Mouse (Mus musculus): Measurements from ENCODE around the gene Ccdc12. TPM values are rescaled to one million over a fixed set of nuclear protein-coding genes. Genes with fewer than 3 reads are reported as not detected.
"Not testable (repeated sequence)": the region's sequence is repeated elsewhere in the genome, so short reads cannot be mapped to it uniquely, and the experiment has no call there.

The Ccdc12 gene
- polyA plus RNA-seq, 1 experiment from 2014 or later, result 123 TPM

GRCm38 (mm10) chr9:110681817-110682216, 25.5 kb downstream of the Ccdc12 start:
- Histone ChIP-seq H3K9ac (no peak overlapping the region), H3K9me3 (no peaks in the 10 kb centered on the region), H3K36me3 (peaks cover 3% of the 10 kb centered on the region), H3K27me3 (no peaks in the 10 kb centered on the region), H3K27ac (no peak overlapping the region), H3K4me1 (peaks cover 40% of the 10 kb centered on the region), H3K4me3 (no peak overlapping the region), H3K4me2 (no peak overlapping the region)
- 81% methylated on average over 9 of the region's 9 CpGs for WGBS
- ATAC-seq (ENCODE audit: insufficient number of reproducible peaks, insufficient read depth, low FRiP score, low TSS enrichment, low read depth), result no peak

- Histone ChIP-seq H3K36me3 (peaks cover 3% of the 10 kb centered on the region), H3K27ac (no peak overlapping the region), H3K4me3 (no peak overlapping the region), H3K4me2 (no peak overlapping the region), H3K9ac (no peak overlapping the region), H3K27me3 (no peaks in the 10 kb centered on the region), H3K9me3 (no peaks in the 10 kb centered on the region), H3K4me1 (peaks cover 42% of the 10 kb centered on the region)
- no peak for ATAC-seq (ENCODE audit: insufficient number of reproducible peaks, insufficient read depth, low FRiP score, low TSS enrichment, low read depth)
- 49% methylated on average over 5 of the region's 5 CpGs for WGBS
These were observed 26.0 kb downstream of the Ccdc12 start for GRCm38 (mm10) chr9:110682255-110682654.

DNA sequence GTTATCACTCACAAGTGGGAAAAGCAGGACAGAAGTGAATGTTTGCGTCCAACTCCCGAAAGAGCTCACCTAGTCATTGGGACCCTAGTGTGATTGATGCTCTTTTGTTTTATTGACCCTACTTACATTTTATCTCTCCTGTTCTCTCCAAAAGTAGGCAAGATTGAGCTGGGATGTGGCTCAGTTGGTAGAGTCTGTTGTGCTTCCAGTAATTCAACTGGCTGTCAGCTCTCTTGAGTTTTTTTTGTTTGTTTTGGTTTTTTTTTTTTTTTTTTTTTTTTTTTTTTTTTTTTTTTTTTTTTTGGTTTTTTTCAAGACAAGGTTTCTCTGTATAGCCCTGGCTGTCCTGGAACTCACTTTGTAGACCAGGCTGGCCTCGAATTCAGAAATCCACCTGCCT, 26.4 kb downstream of the Ccdc12 start:
- H3K36me3 ChIP-seq; H3K27ac ChIP-seq; H3K4me2 ChIP-seq; H3K27me3 ChIP-seq; H3K9me3 ChIP-seq; H3K9ac ChIP-seq; ATAC-seq (ENCODE audit: insufficient number of reproducible peaks, insufficient read depth, low FRiP score, low TSS enrichment, low read depth); H3K4me3 ChIP-seq: not testable (repeated sequence)
- 90% methylated on average over 3 of the region's 3 CpGs for whole genome bisulfite sequencing
- peaks cover 44% of the 10 kb centered on the region for H3K4me1 ChIP-seq

- Histone ChIP-seq H3K36me3 (peaks cover 3% of the 10 kb centered on the region), H3K9me3 (no peaks in the 10 kb centered on the region), H3K4me3 (no peak overlapping the region), H3K9ac (no peak overlapping the region; the same call in 1 of the 2 replicates), H3K4me1 (peaks cover 44% of the 10 kb centered on the region), H3K27ac (peak overlapping the region; percentile 66), H3K27me3 (no peaks in the 10 kb centered on the region), H3K4me2 (0 out of 2 replicates have a peak overlapping the region, but pooled peaks have one; percentile 1)
- no peak for ATAC-seq (ENCODE audit: insufficient number of reproducible peaks, insufficient read depth, low FRiP score, low TSS enrichment, low read depth)
- WGBS, result 40% methylated on average over 4 of the region's 4 CpGs
These were observed 27.3 kb downstream of the Ccdc12 start for GRCm38 (mm10) chr9:110683574-110684099.

- 68% methylated on average over 6 of the region's 6 CpGs for WGBS
- Histone ChIP-seq H3K4me3 (no peak overlapping the region), H3K9me3 (no peaks in the 10 kb centered on the region), H3K36me3 (peaks cover 3% of the 10 kb centered on the region), H3K27me3 (no peaks in the 10 kb centered on the region), H3K4me2 (no peak overlapping the region), H3K9ac (peak overlapping the region; percentile 41; the same call in 1 of the 2 replicates), H3K27ac (peak overlapping the region; percentile 66), H3K4me1 (peaks cover 44% of the 10 kb centered on the region)
- peak; percentile 64; the same call in 1 of the 2 replicates for ATAC-seq (ENCODE audit: insufficient number of reproducible peaks, insufficient read depth, low FRiP score, low TSS enrichment, low read depth)
These were observed 28.0 kb downstream of the Ccdc12 start for GRCm38 (mm10) chr9:110684100-110684831.

GRCm38 (mm10) chr9:110685187-110685586, 28.9 kb downstream of the Ccdc12 start:
- peaks cover 44% of the 10 kb centered on the region for H3K4me1 ChIP-seq
- 0 out of 2 replicates have a peak overlapping the region, but pooled peaks have one; percentile 66 for H3K27ac ChIP-seq
- no peaks in the 10 kb centered on the region for H3K27me3 ChIP-seq
- 72% methylated on average over 8 of the region's 8 CpGs for WGBS
- H3K4me3 ChIP-seq, result no peak overlapping the region
- H3K4me2 ChIP-seq, result no peak overlapping the region
- H3K9me3 ChIP-seq, result no peaks in the 10 kb centered on the region
- no peak overlapping the region for H3K9ac ChIP-seq
- H3K36me3 ChIP-seq, result peaks cover under 1% of the 10 kb centered on the region
- no peak for ATAC-seq (ENCODE audit: insufficient number of reproducible peaks, insufficient read depth, low FRiP score, low TSS enrichment, low read depth)

DNA sequence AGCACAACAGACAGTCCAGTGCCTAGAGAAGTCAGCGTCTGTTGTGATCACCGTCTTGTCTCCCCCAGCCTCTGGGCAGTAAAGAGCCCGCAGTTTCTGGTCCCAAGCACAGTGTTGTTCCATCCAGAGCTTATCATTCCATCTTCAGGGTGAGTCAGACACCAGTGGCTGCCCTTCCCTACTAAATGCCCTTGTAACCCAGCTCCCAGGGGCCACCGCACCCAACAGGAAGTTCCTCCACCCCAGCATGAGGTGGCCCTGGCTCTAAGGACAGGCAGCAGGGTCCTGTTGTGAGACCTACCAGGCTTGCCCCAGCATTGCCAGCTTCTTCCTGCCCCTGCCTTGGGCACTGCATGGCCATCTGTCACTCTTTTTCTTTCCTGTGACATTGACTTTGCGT, 29.3 kb downstream of the Ccdc12 start:
- no peak overlapping the region for H3K4me2 ChIP-seq
- H3K9me3 ChIP-seq, result no peaks in the 10 kb centered on the region
- H3K9ac ChIP-seq, result no peak overlapping the region
- H3K27me3 ChIP-seq, result no peaks in the 10 kb centered on the region
- ATAC-seq (ENCODE audit: insufficient number of reproducible peaks, insufficient read depth, low FRiP score, low TSS enrichment, low read depth), result no peak
- no peaks in the 10 kb centered on the region; the same call in 1 of the 2 replicates for H3K36me3 ChIP-seq
- H3K4me1 ChIP-seq, result peaks cover 44% of the 10 kb centered on the region
- 74% methylated on average over 5 of the region's 5 CpGs for WGBS
- H3K27ac ChIP-seq, result no peak overlapping the region
- H3K4me3 ChIP-seq, result no peak overlapping the region

- Histone ChIP-seq H3K4me3 (no peak overlapping the region), H3K4me2 (no peak overlapping the region), H3K4me1 (peaks cover 44% of the 10 kb centered on the region), H3K9ac (no peak overlapping the region), H3K27me3 (no peaks in the 10 kb centered on the region), H3K27ac (no peak overlapping the region), H3K9me3 (no peaks in the 10 kb centered on the region), H3K36me3 (no peaks in the 10 kb centered on the region; the same call in 1 of the 2 replicates)
- ATAC-seq (ENCODE audit: insufficient number of reproducible peaks, insufficient read depth, low FRiP score, low TSS enrichment, low read depth), result no peak
- WGBS, result 48% methylated on average over 3 of the region's 3 CpGs
These were observed 30.2 kb downstream of the Ccdc12 start for GRCm38 (mm10) chr9:110686472-110686871.

GRCm38 (mm10) chr9:110687061-110687460, 30.8 kb downstream of the Ccdc12 start:
- Histone ChIP-seq H3K9ac (no peak overlapping the region), H3K27me3 (no peaks in the 10 kb centered on the region), H3K4me2 (no peak overlapping the region), H3K27ac (no peak overlapping the region), H3K9me3 (no peaks in the 10 kb centered on the region), H3K4me1 (peaks cover 41% of the 10 kb centered on the region), H3K36me3 (no peaks in the 10 kb centered on the region; the same call in 1 of the 2 replicates), H3K4me3 (no peak overlapping the region)
- ATAC-seq (ENCODE audit: insufficient number of reproducible peaks, insufficient read depth, low FRiP score, low TSS enrichment, low read depth), result no peak
- WGBS, result 66% methylated on average over 5 of the region's 5 CpGs

DNA sequence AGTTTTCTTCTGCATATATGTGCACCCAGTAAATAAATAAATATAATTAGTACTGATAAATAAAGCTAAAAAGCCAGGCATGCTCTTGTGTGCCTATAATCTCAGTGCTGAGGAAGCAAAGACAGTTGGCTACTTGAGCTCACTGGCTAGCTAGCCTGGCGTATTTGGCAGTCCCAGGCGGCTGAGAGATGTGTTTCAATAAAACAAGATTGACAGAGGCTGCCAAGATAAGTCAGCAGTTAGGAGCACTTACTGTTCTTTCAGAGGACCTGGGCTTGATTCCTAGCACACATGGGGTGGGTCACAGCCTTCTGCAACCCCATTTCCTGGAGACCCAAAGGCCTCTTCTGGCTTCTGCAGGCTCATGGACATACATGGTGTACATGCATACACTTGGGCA, 31.5 kb downstream of the Ccdc12 start:
- H3K9ac ChIP-seq, result no peak overlapping the region
- no peak overlapping the region for H3K4me2 ChIP-seq
- no peaks in the 10 kb centered on the region for H3K9me3 ChIP-seq
- no peak overlapping the region for H3K27ac ChIP-seq
- H3K4me1 ChIP-seq, result peaks cover 37% of the 10 kb centered on the region
- no peak for ATAC-seq (ENCODE audit: insufficient number of reproducible peaks, insufficient read depth, low FRiP score, low TSS enrichment, low read depth)
- 82% methylated on average over 2 of the region's 2 CpGs for WGBS
- no peak overlapping the region for H3K4me3 ChIP-seq
- no peaks in the 10 kb centered on the region; the same call in 1 of the 2 replicates for H3K36me3 ChIP-seq
- no peaks in the 10 kb centered on the region for H3K27me3 ChIP-seq

- H3K4me2 ChIP-seq, result no peak overlapping the region
- H3K9me3 ChIP-seq, result no peaks in the 10 kb centered on the region
- no peak overlapping the region for H3K27ac ChIP-seq
- no peak for ATAC-seq (ENCODE audit: insufficient number of reproducible peaks, insufficient read depth, low FRiP score, low TSS enrichment, low read depth)
- peaks cover 24% of the 10 kb centered on the region for H3K4me1 ChIP-seq
- 87% methylated on average over 8 of the region's 8 CpGs for WGBS
- H3K4me3 ChIP-seq, result no peak overlapping the region
- H3K9ac ChIP-seq, result no peak overlapping the region
- peaks cover 2% of the 10 kb centered on the region; the same call in 1 of the 2 replicates for H3K36me3 ChIP-seq
- H3K27me3 ChIP-seq, result no peaks in the 10 kb centered on the region
These were observed 33.0 kb downstream of the Ccdc12 start for GRCm38 (mm10) chr9:110689261-110689779.

Measured in embryonic facial prominence, embryonic 13.5 days (tissue).